Mouse (Mus musculus) forebrain, embryonic 14.5 days (tissue): ENCODE data around the gene Rab38. TPM values are rescaled to one million over a fixed set of nuclear protein-coding genes. Genes with fewer than 3 reads are reported as not detected.

Experiments
- ATAC-seq: fragments of 200-750 bp; cut with Nextera tagmentation; 2 replicates; pipeline ENCODE4 v1.8.0; 2017; ENCODE audit warnings: mild to moderate bottlenecking, moderate library complexity
- DNase-seq: peaks from one replicate; pipeline ENCODE4 v3.0.0-alpha.2; 2015; ENCODE audit warnings: low spot score
- H3K27ac ChIP-seq: fragments of 300-500 bp; sonication (generic); 2 replicates; pipeline ENCODE4 v1.5.1; 2014; ENCODE audit warnings: low read depth, mild to moderate bottlenecking, control low read depth, low read length, moderate library complexity
- H3K27me3 ChIP-seq: fragments of 300-500 bp; sonication (generic); replicated peaks from 2 replicates; pipeline ENCODE4 v1.6.1; 2014; ENCODE audit warnings: low read length, control low read depth, mixed read lengths; ENCODE audit not compliant: control insufficient read depth, insufficient read depth
- H3K36me3 ChIP-seq: fragments of 300-500 bp; sonication (generic); 2 replicates; pipeline ENCODE4 v1.6.1; 2014; ENCODE audit warnings: low read length, control low read depth; ENCODE audit not compliant: control insufficient read depth, insufficient read depth
- H3K4me1 ChIP-seq: fragments of 300-500 bp; sonication (generic); 2 replicates; pipeline ENCODE4 v1.6.1; 2014; ENCODE audit warnings: antibody characterized with exemption, low read length, control low read depth; ENCODE audit not compliant: control insufficient read depth, insufficient read depth
- H3K4me2 ChIP-seq: fragments of 300-500 bp; sonication (generic); 2 replicates; pipeline ENCODE4 v1.6.1; 2014; ENCODE audit warnings: mild to moderate bottlenecking, control low read depth, low read length
- H3K4me3 ChIP-seq: fragments of 300-500 bp; sonication (generic); 2 replicates; pipeline ENCODE4 v1.5.1; 2014; ENCODE audit warnings: low read depth, low read length, control low read depth
- H3K9ac ChIP-seq: fragments of 300-500 bp; sonication (generic); 2 replicates; pipeline ENCODE4 v1.6.1; 2014; ENCODE audit warnings: mild to moderate bottlenecking, low read length, control low read depth, moderate library complexity
- H3K9me3 ChIP-seq: fragments of 300-500 bp; sonication (generic); replicated peaks from 2 replicates; pipeline ENCODE4 v1.6.1; 2016; ENCODE audit warnings: low read length, control low read depth, mixed read lengths; ENCODE audit not compliant: control insufficient read depth
- WGBS: fragments of 180-500 bp; shearing (Covaris S2); extraction: QIAGEN DNeasy Blood & Tissue Kit; methylation state at CpG from one replicate; pipeline ENCODE4 v1.1.7; 2014; 5-methylcytosine and 5-hydroxymethylcytosine counted together
- polyA plus RNA-seq: library from polyadenylated mRNA; unstranded; fragments of >200 nt; fragmentation: Nextera tagmentation; extraction: Ambion mirVana; gene quantifications from 2 replicates; pipeline ENCODE4 v1.2.1, GENCODE M21; 2014

Gene Rab38
- polyA plus RNA-seq: 0.79 and 0.82 TPM in 2 replicates

GRCm38 (mm10) chr7:88429786-88430691 lies at the start of gene Rab38:
Gene Rab38, plus strand, starts transcription at chr7:88430273.
- no peak within 1 kb of the TSS for H3K27ac ChIP-seq
- peak within 1 kb of the TSS; percentile 88 for H3K4me2 ChIP-seq
- DNase-seq (peak; percentile 63), ATAC-seq (peak; percentile 95)
- H3K27me3 ChIP-seq: no peaks in the 10 kb centered on the region
- WGBS: 1% methylated on average over 35 of the region's 35 CpGs
- H3K9me3 ChIP-seq: no peaks in the 10 kb centered on the region
- peak within 1 kb of the TSS; percentile 45 for H3K4me3 ChIP-seq
- peaks cover 7% of the 10 kb centered on the region; the same call in 1 of the 2 replicates for H3K4me1 ChIP-seq
- H3K9ac ChIP-seq: peak within 1 kb of the TSS; percentile 49
- H3K36me3 ChIP-seq: no peaks in the 10 kb centered on the region

- WGBS: 73% methylated on average over 1 of the region's 1 CpGs
- DNase-seq (no peak), ATAC-seq (no peak)
- Histone ChIP-seq H3K4me1 (no peaks in the 10 kb centered on the region), H3K9ac (no peak overlapping the region), H3K36me3 (no peaks in the 10 kb centered on the region), H3K9me3 (no peaks in the 10 kb centered on the region), H3K27me3 (no peaks in the 10 kb centered on the region), H3K27ac (no peak overlapping the region), H3K4me3 (no peak overlapping the region), H3K4me2 (no peak overlapping the region)
Measured at GRCm38 (mm10) chr7:88394568-88394967, 35.5 kb upstream of the Rab38 start.

- Histone ChIP-seq H3K27ac (no peak overlapping the region), H3K4me3 (no peak overlapping the region), H3K4me1 (no peaks in the 10 kb centered on the region), H3K36me3 (no peaks in the 10 kb centered on the region), H3K9me3 (no peaks in the 10 kb centered on the region), H3K4me2 (no peak overlapping the region), H3K9ac (no peak overlapping the region), H3K27me3 (no peaks in the 10 kb centered on the region)
- no peak for ATAC-seq
- 24% methylated on average over 2 of the region's 2 CpGs for WGBS
- DNase-seq: no peak
Measured at GRCm38 (mm10) chr7:88395745-88396144, 34.3 kb upstream of the Rab38 start.

- Histone ChIP-seq H3K4me3 (no peak overlapping the region), H3K27ac (no peak overlapping the region), H3K4me2 (no peak overlapping the region), H3K4me1 (no peaks in the 10 kb centered on the region), H3K9ac (no peak overlapping the region), H3K27me3 (no peaks in the 10 kb centered on the region), H3K36me3 (no peaks in the 10 kb centered on the region), H3K9me3 (no peaks in the 10 kb centered on the region)
- WGBS: 95% methylated on average over 1 of the region's 1 CpGs
- ATAC-seq (no peak), DNase-seq (no peak)
Measured at GRCm38 (mm10) chr7:88405311-88405710, 24.8 kb upstream of the Rab38 start.

GRCm38 (mm10) chr7:88406466-88406865 lies 23.6 kb upstream of the Rab38 start:
- no peak overlapping the region for H3K9ac ChIP-seq
- no peaks in the 10 kb centered on the region for H3K4me1 ChIP-seq
- no peak overlapping the region for H3K27ac ChIP-seq
- ATAC-seq: no peak
- H3K4me2 ChIP-seq: no peak overlapping the region
- no peak for DNase-seq
- H3K36me3 ChIP-seq: no peaks in the 10 kb centered on the region
- no peak overlapping the region for H3K4me3 ChIP-seq
- H3K9me3 ChIP-seq: no peaks in the 10 kb centered on the region
- WGBS: 73% methylated on average over 2 of the region's 2 CpGs
- no peaks in the 10 kb centered on the region for H3K27me3 ChIP-seq

GRCm38 (mm10) chr7:88421821-88422220 lies 8.3 kb upstream of the Rab38 start:
- Histone ChIP-seq H3K4me1 (no peaks in the 10 kb centered on the region), H3K36me3 (no peaks in the 10 kb centered on the region), H3K4me2 (no peak overlapping the region), H3K27ac (no peak overlapping the region), H3K27me3 (no peaks in the 10 kb centered on the region), H3K4me3 (no peak overlapping the region), H3K9ac (no peak overlapping the region), H3K9me3 (no peaks in the 10 kb centered on the region)
- ATAC-seq: no peak
- no peak for DNase-seq

- WGBS: 85% methylated on average over 2 of the region's 2 CpGs
- Histone ChIP-seq H3K27me3 (no peaks in the 10 kb centered on the region), H3K4me2 (no peak overlapping the region), H3K9ac (no peak overlapping the region), H3K4me1 (no peaks in the 10 kb centered on the region), H3K9me3 (no peaks in the 10 kb centered on the region), H3K27ac (no peak overlapping the region), H3K36me3 (no peaks in the 10 kb centered on the region), H3K4me3 (no peak overlapping the region)
- DNase-seq (no peak), ATAC-seq (no peak)
Measured at GRCm38 (mm10) chr7:88423889-88424288, 6.2 kb upstream of the Rab38 start.

- DNase-seq (no peak), ATAC-seq (no peak)
- no peaks in the 10 kb centered on the region for H3K9me3 ChIP-seq
- H3K4me1 ChIP-seq: peaks cover 7% of the 10 kb centered on the region; the same call in 1 of the 2 replicates
- no peak overlapping the region for H3K4me3 ChIP-seq
- no peaks in the 10 kb centered on the region for H3K36me3 ChIP-seq
- H3K27me3 ChIP-seq: no peaks in the 10 kb centered on the region
- WGBS: 72% methylated on average over 3 of the region's 3 CpGs
- no peak overlapping the region for H3K27ac ChIP-seq
- H3K9ac ChIP-seq: no peak overlapping the region
- H3K4me2 ChIP-seq: no peak overlapping the region
Measured at GRCm38 (mm10) chr7:88425744-88426143, 4.3 kb upstream of the Rab38 start.

- H3K4me3 ChIP-seq: no peak overlapping the region
- H3K9ac ChIP-seq: no peak overlapping the region
- DNase-seq (no peak), ATAC-seq (no peak)
- no peaks in the 10 kb centered on the region for H3K36me3 ChIP-seq
- H3K4me2 ChIP-seq: no peak overlapping the region
- peaks cover 7% of the 10 kb centered on the region; the same call in 1 of the 2 replicates for H3K4me1 ChIP-seq
- 88% methylated on average over 3 of the region's 3 CpGs for WGBS
- no peaks in the 10 kb centered on the region for H3K27me3 ChIP-seq
- no peak overlapping the region for H3K27ac ChIP-seq
- H3K9me3 ChIP-seq: no peaks in the 10 kb centered on the region
Measured at GRCm38 (mm10) chr7:88427484-88427883, 2.6 kb upstream of the Rab38 start.
